Mouse (Mus musculus) spleen, postnatal 36 days (tissue): ENCODE results near the gene Rab1b.
A peak's percentile ranks its signal among the peaks of the same experiment; 100 is the strongest.
"Not testable (repeated sequence)": the region's sequence is repeated elsewhere in the genome, so short reads cannot be mapped to it uniquely, and the experiment has no call there.

Experiments used
- DNase-seq, 2 experiments: peaks; one replicate each; pipeline ENCODE4 v3.0.0; 2022; ENCODE audit warnings: low spot score in 2 of 2, mixed read lengths in 1 of 2

Rab1b gene

DNA sequence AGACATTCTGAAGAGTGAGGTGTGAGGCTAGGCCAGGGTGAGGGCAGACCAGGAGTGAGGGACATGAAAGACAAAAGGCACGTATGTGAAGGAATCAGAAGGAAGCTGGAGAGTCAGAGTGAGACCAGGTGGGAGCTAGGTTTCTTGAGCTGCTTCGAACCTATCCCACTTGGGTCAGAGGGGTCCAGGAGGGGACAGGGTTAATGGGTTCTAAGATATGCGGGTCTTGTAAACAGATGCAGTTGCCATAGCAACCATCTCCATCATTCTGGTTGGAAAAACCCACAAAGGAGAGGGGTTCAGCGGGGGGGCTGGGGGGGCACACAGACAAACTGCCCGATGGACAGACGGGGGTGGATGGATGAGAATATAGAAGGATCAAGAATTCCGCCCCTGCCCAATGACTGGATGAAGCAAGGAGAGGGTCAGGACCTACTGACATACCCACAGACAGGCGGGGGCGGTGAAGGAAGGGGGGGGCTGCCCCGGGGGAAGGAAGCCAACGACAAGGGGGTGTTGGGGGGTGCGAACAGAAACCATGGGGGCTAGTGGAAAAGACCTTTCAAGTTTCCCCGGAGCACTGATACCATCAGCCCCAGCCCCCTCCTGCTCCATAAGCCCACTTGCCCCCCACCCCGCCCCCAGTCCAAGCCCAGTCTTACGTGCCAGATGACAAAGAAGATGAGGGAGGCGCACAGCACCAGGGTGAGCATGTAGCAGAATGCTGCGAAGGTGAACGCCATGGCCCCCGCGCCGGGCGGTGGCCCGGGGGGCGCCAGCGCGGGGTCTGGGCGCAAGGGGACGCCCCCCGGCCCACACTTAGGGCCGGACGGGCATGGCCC lies 9.1 kb downstream of the Rab1b start:
- DNase-seq: no peak

DNA sequence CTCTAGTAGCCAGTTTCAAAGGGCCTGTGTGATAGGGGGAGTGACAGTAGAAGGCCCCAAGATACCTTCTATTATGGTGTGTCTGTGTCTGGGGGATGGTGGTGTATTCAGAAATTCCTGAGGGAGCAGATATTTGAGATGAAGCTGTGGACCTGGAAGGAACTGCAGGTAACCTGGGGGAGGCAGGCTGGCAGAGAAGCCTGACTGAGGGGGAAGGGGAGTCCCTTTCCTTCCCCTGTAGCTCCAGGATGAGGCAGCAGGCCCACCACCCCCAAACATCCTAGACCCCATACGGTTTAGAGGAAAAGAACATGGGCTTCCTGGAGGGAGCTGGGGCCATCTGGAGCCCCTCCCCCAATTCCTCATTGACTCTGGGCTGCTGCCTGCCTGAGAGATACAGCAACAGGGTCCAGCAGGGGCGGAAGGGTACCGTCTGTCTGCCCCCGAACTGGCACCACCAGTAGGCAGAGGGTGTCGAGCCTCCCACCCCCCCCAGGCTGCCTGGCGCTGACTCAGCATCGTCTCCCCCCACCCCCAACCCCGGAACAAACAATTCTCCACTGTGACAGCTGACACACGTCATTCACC lies 10.9 kb downstream of the Rab1b start:
- no peak for DNase-seq

DNA sequence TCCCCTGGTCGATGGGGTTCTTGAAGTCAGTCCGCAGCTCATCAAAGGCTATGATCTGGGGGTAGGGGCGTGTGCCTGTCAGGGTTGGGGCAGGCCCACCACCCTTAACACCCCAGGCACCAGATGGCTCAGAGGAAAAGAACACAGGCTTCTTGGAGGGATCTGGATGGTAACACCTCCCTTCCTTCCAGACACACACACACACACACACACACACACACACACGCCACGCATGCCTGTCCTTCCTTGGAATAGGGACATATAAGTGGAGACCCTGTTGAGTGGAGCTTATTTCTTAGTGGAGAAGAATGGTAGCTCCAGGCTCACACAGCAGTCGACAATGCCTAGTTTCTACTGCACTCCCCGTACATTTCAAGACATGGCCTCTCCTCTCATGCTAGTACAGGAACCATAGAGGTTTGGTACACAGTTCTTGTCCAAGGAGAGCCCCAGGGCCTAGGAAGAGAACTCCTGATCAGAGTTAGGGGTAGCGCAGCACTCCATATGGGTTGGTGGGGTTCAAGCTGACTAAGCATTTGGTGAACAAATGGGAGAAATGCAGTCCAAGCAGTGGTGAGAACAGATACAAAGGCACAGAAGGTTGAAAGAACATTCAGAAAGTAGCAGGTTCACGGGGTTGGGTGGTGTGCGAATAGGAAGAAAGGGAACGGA lies 12.0 kb downstream of the Rab1b start:
- no peak for DNase-seq

DNA sequence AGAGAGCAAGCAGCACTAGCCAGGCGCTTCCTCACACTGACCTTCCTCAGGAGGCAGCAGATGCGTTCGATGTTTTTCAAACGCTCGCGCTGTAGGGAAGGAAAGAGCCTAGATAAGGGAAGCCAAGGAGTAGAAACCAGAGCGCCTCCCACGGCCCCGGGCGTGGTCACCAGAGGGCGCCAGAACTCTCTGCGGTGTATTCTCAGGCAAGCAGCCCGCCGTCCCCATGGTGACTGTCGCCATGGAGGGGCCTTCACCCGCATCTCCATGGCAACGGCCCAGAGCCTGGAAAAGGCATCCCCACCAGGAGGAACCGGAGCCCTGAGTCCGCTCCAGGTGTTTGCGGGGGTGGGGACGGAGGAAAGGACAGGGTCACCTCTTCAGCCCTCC lies 12.6 kb downstream of the Rab1b start:
- peak; percentile 77 to 81 for DNase-seq

DNA sequence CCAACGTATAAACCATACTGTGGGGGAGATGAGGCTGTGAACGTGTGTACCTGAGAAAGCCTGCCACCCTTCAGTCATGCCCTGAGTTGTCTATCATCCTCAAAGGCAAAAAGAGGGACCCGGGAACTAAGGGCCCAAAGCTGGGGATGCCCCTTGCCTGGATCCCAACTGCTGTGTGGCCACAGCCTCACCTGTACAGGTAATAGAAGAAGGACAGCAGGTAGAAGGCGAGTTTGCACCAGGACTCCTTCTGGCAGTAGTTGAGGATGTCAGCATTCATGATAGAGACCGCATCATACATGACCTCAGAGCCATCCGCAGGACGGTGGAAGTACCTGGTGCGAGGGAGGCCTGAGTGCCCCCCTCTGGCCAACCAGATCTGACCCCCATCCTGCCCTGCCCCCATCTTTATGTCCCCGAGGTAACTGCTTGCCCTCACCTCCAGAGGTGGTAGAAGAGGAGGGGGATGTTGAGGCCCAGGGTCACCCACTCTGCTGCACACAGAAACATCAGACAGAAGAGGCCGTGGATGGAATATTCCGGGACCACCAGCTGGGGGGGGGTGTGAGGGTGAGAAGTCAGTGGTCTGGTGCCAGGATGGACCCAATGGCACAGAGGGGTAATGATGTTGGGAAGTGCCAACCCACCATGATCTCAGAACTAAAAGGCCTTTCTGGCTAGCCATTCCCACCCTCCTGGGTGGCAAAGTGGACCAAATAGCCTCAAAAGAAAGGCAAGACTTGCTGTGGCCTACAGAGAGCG lies 13.2 kb downstream of the Rab1b start:
- DNase-seq: no peak

DNA sequence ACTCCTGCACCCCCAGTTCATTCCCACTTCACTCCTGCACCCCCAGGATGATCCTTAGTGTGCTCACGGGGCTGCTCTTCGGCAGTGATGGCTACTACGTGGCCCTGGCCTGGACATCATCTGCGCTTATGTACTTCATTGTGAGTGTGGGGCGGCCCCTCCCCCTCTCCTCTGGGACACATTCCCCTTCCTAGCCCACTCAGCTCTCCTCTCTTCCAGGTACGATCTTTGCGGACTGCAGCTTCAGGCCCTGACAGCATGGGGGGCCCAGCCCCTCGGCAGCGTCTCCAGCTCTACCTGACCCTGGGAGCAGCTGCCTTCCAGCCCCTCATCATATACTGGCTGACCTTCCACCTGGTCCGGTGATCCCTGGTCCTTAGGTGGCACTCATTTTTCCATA lies 14.8 kb downstream of the Rab1b start:
- no peak for DNase-seq

DNA sequence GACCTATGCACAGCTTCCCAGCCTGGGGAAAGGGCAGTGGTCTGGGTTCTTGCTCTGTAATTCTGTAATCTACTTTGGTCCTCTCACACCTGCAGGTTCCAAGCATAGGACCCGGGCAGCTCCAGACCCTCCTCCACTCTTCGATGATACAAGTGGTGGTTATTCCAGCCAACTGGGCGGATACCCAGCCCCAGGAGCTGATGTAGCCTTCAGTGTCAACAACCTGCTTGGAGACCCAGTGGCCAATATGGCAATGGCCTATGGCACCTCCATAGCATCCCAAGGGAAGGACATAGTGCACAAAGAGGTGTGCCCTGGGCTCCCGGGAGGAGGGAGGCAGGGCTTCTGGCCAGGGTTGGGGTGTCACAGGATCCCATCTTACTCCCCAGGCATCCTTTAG lies 17.5 kb downstream of the Rab1b start:
- DNase-seq: no peak

DNA sequence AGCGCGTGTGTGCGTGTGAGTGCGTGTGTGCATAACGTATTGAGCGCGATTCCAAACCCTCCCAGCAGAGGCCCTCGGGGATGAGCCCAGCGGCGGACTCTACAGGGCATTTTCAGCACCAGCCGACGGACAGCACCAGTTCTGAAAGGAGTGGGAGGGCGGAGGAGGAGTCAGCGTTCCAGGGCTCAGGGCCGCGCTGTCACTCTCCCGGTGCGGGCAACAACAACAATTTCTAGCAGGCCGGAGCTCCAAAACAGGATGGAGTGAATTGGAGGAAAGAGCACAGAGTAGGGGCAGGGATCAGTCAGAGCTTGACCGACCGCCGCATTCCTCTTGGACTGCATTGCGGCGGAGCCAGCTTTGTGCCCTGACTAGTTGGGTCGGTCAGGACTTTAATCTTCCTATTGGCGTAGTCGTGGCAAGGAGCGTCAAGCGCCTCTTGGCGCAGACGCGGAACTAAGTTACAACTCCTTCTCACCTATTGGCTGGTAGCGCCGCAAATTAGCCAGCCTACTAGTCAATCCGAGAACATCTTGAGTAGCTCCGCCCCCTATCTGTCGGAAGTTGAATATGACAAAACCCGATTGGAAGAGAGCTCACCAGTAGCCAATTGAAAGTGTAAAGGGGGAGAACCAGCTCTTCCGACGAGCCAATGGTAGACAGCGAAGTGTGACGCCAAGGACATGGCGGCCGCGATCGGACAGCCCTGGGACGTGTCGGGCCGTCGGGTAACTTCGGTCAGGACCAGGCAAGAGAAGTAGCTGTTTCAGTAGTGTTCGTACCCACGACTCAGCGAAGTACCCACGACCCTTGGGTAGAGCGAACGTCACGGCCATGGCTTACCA lies 18.8 kb downstream of the Rab1b start, which contains the start of gene Yif1a:
Gene Yif1a (plus strand): TSS at position 655 of the 845 bp plus-strand sequence.
- DNase-seq: peak; percentile 96 to 97

DNA sequence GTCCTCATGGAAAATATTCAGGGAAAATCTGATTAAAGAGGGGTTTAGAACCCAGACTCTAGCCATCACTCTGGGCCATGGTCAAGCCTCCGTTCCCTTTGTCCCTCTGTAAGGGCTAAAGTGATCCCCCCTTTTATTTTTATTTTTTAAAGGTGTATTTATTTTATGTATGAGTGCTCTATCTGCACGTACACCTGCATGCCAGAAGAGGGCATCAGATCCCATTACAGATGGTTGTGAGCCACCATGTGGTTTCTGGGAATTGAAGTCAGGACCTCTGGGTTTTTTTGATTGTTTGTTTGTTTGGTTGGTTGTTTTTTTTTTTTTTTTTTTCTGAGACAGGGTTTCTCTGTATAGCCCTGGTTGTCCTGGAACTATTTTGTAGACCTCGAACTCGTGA lies 20.3 kb downstream of the Rab1b start:
- DNase-seq: not testable (repeated sequence)

DNA sequence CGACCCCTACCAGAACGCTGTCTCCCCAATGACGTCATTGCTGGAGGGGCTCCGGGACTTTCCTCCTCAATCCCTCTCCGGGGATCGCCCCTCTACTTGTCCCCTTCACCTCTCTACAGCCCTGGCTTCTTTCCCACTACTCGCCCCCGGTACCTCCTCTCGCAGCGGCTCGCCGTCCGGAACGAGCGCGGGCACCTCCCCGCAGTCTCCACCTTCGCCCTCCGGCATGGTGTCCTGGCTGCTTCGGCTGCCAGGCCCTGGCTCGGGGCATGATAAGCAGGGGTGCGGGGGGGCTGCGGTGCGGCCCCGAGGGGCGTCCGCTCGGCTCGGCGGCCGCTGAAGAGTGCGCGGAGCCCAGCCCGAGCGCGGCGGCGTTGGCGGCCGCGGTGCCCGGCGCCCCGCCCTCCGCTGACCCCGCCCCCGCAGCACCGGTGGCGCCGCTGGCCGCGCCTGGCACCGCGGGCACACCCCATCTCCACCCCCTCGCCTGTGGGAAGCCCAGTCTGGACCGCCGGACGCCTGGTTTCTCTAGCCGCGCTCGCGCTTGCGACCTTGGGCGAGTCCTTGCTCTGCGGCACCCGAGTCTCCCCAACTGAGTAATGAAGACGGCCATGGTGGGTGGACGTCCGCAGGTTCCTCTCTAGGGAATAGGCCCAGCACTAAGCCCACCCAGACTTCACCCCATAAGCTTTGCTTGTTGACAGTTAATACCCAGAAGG lies 21.6 kb downstream of the Rab1b start, which contains the start of gene Tmem151a:
Gene Tmem151a (minus strand): TSS at position 387 of the 719 bp plus-strand sequence.
- peak in 1 of 2 experiments; percentile 36 for DNase-seq

DNA sequence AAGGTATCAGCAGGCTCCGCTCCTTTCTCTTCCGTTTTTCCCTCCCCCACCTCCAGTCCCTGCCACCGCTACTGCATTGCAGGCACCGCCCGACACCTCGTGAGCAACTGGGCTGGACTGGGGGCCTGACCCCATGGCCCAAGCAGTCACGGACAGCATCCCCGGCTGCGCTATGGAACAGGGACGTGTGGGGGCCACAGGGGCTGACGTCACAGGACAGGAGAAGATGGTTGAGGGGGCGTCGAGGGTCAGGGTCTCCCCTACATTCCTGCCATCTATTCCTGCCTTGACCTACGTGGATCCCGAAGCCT lies 22.1 kb downstream of the Rab1b start:
- no peak for DNase-seq

DNA sequence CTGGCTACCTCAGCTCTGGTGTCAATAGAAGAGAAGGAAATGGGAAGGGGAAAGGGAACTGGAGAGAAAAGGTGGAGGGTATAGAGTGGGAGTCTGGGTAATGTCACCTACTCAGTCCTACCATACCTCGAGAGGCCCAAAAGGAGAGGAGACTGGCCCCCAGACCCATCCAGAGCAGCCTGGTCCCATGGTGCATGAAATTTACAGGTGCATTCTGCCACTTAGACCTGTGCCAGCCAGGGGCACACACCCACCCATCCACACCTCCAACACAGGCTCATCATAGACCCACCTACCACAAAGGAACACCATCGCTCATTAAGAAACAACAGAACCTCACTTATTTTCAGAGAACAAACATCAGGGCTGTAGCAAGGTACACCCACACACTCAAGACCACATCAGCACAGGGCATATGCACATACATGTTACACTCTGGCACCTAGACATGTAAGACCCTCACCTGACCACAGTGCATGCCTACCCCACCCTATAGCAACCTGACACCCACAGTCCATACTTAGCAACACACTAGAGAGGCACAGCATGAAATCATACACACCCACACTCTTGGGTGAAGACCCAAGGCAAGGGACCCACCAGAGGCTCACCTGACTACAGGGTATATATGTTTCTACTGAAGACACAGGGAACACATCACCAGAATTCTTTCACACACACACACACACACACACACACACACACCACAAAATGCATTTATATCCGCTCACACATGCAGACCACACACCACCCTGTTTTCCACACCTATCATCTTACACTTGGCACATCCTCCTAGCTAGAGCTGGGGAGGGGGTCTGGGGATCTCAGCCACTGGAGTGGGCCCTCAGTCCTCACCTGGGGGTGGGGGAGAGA lies 22.7 kb downstream of the Rab1b start:
- no peak for DNase-seq

DNA sequence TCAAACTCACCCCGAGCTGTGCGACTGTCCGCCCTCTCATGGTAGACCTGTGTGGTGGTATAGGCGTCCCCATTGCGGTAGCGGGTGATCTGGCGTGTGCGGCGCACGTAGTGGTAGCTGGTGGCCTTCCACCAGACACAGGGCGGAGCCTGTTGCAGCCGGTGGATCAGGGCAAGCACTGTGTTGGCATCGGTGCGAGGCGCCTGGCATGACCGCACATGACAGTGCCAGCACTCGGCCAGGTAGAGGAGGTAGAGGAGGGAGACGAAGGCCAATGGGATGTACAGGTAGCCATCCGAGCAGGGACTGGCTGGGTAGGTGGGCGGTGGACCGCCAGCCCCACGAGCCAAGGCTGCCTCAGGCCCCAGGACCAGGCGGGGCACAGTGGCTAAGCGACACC lies 24.3 kb downstream of the Rab1b start:
- no peak for DNase-seq

DNA sequence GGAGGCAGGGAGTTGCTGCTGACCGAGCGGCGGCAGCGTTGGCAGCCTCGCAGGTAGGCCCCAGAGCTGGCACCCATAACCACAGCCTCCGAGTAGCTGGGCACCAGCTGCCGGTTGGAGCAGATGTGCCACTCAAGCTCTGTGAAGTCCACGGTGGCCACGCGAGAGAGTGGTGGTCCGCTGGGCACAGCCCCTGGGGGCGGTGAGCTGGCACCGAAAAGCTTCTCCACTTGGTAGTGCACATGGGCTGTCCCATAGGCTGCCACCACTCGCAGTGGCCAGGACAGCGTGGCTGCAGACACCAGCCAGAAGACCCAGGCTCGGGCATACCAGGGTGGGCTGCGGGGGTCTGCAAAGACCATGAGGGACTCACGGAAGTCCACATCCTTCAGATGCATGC lies 24.9 kb downstream of the Rab1b start:
- no peak for DNase-seq

DNA sequence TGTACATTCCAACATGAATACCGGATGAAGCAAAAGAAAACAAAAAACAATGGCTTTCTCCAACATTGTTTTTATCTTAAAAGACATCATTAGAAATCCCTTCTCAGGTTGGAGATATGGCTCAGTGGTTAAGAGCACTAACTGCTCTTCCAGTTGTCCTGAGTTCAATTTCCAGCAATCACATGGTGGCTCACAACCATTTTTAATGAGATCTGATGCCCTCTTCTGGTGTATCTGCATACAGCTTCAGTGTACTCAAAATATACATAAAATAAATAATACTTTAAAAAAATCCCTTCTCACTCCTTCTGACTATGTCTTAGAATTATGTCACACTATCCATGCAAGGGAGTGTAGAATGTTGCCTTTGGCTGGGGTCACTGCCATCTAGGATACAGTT lies 27.6 kb downstream of the Rab1b start:
- no peak for DNase-seq

DNA sequence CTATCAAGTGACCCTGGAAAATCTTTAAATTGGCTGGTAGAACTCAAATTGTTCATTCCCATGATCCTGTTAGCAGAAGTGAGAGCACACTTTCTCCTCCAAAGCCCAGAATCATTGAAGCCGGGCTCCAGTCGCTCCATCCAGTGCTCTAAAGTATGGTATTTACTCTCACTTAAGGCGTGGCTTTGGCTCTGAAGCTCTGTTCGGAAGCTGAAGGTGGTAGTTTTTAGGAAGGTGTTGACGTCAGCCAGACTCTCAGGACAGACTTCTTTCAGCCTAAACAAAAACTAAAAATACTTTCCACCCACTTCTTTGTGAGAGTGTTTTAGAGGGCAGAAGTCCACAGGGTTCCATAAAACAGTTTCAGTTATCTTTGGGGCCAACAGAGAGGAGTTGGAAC lies 33.4 kb downstream of the Rab1b start:
- no peak for DNase-seq

DNA sequence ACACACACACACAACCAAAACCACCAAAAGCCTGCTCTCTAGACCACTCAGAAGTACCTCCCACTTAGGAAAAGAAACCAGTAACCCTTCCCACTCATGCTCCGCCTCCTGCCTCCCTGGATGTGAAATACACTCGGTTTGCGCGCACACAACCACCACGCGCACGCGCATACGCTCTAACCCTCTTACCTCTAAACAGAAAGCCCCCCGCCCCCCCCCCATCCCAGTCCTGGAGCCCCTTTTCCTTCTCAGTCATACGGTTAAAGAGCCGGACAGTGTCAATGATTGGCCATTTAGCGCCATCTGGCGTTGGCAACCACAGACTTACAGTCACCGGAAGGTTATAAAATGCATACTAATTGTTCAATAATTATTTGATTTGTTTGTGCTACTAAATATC lies 33.8 kb downstream of the Rab1b start:
- peak in 1 of 2 experiments; percentile 18 for DNase-seq

DNA sequence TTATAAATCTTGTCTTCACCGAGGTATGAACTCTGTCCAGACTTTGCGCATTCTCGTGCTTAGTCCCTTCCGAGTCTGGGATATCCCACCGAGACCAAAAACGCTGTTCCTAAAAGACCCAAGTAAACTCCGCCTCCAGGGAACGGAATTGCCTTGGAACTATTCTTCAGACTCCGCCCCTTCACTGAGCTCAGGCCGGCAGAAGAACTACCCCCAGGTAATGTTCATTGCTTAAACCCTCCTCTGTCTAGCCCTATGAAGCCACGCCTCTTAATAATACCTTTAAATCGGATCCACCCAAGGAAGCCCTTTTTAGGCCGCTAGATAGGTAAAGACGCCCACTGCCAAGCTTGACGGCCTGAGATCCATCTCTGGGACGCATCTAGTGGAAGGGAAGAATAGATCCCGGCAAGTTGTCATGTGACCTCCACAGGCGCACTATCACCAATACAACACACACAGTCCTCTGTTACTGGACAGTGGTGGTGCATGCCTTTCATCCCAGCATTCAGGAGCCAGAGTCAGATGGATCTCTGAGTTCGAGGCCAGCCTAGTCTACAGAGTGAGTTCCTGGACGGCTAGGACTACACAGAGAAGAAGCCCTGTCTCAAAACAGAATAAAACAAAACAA lies 34.4 kb downstream of the Rab1b start:
- no peak for DNase-seq
